Mouse (Mus musculus): ENCODE data around the gene Sipa1l3.

GRCm38 (mm10) chr7:29396216-29396942 is 122.1 kb downstream of the Sipa1l3 start:
- TF ChIP-seq EP300 (optimal IDR thresholded peaks at IDR 0.05) (no peak), CTCF (IDR thresholded peaks at IDR 0.05; ENCODE audit: low read depth) (no peak)

Data from stomach, postnatal 0 days (tissue).